Mouse (Mus musculus) hindlimb bud, embryonic 11.5 days (tissue): ENCODE measurements at regions not wholly inside any gene's neighbourhood (a gene's known extent, or its start where the extent isn't known, plus 50 kb on each side); places are given as distances from the start of the nearest gene placed in this dataset.
A peak's percentile ranks its signal among the peaks of the same experiment; 100 is the strongest.

Source experiments
- DNase-seq: peaks from one replicate; pipeline ENCODE4 v3.0.0-alpha.2; 2012; ENCODE audit warnings: low read depth, low spot score; ENCODE audit errors: extremely low spot score

DNA sequence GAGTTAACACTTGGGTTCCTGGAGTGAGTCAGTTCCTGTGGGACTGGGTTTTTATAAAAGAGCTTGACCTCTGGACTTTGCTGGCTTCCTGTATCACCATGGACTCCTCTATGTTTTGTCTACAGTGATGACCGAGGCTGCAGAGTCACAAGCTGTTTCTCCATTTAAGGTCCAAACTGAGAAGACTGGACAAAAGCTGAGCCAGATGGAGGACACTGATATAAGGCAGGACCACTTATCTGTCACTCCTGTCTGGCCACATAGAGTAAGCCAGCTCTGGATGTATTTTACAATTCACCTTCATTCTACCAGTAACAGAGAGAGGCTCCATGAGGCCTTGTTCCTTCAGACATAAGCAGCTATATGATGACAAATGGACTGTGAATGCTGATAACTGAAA is 202.7 kb downstream of the Pik3r1 start:
- no peak for DNase-seq

DNA sequence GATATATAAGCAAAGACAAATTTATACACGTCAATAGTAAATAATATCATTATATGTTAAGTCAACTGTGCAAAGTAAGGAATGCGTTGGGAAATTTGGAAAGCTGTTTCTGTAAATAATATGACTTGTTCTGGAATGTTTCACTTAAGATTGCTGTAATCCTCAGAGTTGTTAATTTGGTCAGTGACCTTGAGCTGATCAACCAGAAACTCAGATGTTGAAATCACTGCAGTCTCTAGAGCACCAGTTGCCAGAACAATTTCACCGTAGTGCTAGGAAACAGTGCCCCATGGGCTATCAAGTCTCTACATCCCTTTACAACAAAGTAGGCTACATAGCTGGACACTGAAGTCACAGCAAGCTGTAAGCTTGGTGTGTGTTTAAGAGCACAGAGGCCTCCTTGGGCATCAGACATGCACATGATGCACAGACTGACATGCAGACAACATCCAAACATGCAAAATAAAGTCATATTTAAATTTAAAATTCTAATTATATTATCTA is 212.6 kb downstream of the Pik3r1 start:
- no peak for DNase-seq

DNA sequence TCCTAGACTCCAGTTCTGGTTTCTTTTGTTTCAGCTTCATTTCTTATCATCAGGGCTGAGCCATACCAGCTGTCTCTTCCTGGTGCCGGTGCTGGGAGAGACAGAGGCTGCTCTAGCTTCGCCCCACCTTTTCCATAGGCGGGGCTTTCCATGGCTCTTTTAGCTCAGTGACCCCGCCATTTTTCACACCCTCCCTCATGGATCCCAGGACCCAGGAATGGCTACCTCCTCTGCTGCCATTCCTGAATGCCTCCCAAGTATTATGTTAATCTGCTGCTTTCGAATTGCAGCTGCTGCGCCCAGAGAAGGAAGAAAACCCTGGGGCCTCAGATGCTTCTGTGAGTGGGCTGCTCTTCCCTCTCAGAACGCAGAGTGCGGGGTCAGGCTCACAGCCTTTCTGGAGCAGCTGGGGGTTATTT is 214.9 kb downstream of the Pik3r1 start:
- DNase-seq = no peak

DNA sequence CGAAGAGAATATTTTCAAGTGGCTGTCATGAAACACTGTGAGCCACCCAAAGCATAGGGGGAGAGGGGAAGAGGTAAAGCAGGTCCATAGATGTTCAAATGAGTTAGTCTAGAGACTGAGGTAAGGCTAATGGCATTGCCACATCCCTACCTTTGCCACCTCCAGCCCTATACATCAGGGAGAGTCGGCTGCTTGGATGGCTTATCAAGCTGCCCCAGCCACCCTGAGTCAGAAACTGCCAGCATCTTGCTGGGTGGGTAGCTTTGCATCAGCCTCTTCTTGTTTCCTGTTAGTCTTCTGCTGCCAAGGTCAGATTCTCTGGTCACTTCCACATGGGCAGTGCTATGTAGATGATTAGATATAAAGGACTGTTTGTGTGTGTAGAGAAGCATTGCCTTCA is 215.6 kb downstream of the Pik3r1 start:
- no peak for DNase-seq

DNA sequence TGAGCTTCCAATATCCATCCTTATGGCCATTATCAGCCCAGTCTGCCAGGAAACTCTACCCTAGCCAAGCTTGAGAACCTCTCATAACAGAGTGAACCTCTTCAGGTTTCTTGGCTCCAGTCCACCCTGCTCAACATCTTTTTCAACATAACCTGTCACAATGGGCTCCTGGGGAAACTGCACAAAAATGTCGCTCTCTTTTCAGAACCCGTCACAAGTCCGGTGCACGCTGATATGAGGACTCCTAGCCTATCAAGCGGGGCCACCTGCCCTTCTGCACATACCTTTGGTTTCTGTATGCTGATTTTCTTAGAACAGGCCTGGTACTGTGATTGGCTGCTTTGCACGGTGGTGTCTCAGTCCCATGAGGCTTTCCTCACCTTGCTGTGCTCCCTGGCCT is 216.9 kb downstream of the Pik3r1 start:
- no peak for DNase-seq

DNA sequence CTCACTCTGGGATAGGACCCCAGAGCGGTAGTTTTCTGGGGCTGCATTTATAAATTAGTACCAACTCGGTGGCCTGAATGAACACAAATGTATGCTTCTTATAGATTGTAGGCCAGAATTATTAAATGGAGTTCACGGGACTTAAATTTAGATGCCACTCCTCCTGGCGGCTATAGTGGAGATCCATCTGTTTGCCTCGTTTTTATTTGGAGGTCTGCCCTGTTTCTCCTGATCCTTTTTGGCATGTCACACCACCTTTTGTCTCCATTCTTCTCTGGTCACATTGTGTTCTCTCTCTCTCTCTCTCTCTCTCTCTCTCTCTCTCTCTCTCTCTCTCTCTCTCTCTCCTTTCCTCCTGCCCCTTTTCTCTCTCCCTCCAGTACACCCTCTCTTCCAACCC is 217.5 kb downstream of the Pik3r1 start:
- no peak for DNase-seq

DNA sequence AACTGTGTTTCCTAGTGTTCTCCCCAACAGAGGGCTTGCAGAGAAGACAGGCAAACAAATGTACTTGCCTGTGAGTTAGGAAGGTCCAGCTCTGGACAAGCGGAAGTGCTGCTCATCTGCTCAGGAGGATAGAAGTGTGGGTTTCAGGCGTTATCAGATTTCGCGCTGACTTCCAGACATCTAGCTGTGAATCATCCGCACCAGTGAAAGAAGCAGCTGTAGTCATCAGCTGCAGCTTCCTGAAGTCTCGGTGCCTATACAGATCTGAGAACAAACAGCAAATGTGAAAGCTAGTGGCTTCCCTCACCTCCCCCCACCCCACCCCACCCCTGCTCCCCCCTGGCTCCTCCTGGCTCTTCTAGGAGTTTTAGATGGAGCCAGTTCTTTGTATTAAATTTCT is 220.1 kb downstream of the Pik3r1 start:
- no peak for DNase-seq

DNA sequence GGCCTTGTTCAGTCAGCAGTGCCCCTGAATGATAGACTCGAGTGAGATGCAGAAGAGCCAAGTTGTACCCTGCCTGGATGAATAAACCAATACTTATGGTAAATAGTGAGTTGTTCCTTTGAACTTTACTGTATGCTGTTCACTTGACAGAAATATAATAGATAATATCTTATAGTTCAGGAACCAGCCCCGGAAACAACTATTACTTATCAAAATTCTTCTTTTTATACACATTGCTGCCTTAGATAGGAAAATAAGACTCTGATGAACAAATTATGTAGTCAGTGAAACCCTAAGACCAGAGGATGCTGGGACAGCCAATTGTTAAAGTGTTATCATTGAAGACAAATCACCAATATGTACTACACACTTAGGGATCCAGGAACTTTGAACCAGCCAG is 220.7 kb downstream of the Pik3r1 start:
- no peak for DNase-seq

DNA sequence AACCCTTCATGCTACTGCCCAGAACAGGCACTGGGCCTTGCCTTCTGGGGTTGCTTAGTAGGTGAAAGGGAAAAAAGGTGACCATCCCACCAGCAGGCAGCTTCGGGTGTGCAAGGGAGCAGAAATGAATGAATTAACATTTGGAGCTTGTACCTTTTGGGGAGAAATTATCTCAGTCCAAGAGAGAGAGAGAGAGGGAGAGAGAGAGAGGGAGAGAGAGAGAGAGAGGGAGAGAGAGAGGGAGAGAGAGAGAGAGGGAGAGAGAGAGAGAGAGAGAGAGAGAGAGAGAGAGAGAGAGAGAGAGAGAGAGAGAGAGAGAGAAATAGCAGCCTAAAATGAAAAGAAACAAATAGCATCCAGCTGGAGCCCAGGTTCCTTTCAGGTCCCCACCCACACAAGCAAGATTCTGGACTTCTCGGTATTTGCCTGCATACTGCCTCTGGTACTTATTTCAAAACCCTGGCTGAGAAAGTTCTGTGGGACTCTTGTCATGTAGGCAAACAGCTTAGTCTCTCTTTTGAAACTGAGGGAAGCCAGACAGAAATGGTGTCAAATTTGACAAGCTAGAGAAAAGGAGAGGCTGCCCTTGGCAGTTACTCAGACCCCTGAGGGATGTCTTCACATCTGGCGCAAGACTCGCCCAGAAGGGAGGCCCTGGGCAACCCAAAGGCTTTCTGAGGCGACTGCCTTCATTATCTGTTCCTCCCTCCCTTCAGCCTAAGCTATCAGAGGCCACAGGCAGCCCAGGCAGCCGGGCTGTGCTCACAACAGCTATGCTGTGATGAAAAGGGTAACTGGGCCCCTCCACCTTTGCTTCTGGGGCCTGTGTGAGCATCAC is 222.5 kb downstream of the Pik3r1 start:
- DNase-seq = no peak

DNA sequence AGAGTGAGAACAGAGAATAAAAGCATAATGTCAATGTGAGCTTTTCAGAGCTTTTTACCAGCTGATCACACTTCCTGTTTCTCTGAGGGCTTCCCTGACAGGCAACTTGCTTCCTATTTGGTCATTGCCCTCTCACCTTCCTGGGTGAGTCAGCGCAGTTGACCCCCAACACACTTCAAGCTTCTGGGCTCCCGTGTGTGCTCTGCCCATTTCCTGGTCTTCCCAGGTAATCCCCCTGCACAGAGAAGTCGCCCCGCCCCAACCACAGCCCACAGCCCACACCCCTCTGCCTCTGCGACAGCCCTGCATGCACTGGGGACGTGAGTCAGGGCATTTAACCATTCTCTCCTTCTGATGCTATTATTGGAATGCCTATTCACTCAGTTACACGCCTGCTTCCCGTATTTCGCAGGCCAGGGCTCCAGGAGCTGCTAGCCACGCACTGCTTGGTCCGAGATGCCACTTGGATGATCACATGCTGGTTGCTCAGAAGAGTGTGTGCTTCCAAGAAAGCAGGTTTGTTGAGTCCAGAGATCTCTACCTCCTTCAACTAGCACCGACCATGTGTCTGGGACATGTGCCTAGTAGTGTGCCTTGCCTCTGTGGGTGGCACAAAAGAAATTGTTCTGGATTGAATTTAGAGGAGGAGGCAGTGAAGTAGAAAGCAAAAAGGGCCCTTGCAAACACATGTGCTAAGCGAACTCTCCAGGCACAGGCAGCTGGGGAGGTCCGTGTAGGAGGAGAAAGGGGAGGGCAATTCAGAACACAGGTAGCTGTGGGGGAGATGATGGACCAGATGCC is 227.4 kb downstream of the Pik3r1 start:
- DNase-seq = no peak

DNA sequence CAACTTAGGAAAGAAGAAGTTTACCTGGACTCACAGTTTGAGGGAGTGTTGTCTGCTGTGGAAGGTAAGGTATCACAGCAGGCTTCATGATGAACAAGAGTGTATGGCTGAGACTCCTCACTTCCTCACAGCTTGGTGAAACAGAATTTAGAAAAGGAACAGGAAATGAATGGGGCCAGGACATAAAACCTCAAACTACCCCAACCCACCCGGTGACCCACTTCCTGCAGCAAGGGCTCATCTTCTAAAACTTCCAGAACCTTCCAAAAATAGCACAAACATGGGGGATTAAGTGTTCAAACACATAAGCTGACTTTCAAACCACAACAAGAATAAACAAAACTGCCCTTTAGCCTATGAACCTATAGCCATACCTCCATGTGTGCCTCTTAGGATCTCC is 229.9 kb downstream of the Pik3r1 start:
- DNase-seq = no peak

DNA sequence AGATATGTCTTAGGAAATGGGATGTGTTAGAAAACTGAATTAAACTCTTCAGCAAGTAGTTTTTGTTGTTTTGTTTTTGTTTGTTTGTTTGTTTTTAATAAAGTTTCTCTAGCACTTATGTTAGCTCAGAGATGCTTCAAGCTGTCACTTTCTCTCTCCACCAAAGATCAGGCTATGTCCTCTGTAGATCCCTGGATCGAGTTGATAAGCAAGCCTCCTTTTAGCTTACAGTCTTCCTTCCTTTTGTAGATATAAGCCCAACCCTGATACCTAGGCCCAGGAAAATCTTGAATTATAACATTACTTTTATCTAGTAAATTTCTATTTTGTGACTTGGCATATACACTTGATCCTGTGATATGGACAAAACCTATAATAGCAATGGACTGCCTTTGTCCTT is 232.0 kb downstream of the Pik3r1 start:
- no peak for DNase-seq

DNA sequence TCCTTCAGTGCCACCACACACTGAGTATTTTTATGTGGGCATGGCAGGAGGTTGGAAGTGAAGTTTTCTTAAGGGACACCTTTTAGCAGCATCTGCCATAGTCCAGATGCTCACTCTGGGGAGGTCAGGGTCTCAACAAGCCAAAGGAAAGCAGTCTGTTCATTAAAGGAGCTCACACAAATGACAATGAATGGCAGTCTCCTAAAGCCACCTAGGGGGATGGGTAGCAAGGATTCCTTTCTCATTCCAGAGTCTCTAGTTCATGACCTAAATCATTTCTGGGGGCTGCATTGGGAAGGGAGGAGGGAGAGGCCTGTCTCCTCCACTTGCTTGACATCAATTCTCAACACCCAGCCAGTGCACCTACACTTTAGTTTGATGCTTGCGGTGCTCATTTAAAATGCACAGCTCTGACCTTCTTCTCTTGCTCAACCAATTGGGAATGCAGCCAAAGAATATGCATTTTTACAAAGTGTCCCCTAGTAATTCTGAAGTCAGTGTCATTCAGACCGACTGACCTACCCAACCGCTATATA is 232.6 kb downstream of the Pik3r1 start:
- no peak for DNase-seq

DNA sequence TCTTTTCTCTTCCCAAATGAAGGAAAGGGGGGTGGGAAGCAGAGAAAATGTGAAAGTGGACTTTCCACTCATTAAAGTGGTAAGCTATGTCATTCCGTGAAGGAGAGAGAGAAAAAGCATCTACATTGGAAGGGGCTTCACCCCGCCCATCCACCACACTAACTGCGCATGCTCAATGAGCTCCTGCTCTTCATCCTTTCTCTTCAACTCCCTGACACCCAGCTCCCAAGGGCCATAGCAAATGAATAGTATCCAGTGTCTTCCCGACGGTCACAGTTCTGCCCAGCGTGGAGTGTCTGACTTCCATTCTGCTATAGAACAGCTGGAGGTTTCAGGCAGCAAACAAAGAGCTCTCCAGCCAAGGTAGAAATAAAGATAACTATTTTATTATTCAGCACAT is 233.5 kb downstream of the Pik3r1 start:
- no peak for DNase-seq

DNA sequence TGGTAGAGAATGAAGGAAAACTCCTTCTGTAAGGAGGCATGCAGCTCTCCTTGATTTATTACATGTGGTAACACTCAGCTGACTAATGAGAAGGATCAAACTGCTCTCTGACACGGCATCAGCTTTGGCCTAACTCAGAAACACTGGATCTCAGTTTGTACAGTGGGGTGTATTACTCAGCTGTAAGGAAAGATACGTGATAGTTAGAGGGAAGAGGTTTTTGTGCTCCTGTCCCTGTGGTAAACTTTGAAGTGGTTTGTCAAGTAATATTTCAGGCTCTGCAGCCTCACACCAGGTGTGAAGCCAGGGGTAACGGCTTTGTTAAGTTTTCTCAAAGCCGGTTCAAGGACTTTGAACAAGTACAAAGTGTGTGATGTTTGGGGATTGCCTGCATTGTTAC is 235.1 kb downstream of the Pik3r1 start:
- peak; percentile 6 for DNase-seq

DNA sequence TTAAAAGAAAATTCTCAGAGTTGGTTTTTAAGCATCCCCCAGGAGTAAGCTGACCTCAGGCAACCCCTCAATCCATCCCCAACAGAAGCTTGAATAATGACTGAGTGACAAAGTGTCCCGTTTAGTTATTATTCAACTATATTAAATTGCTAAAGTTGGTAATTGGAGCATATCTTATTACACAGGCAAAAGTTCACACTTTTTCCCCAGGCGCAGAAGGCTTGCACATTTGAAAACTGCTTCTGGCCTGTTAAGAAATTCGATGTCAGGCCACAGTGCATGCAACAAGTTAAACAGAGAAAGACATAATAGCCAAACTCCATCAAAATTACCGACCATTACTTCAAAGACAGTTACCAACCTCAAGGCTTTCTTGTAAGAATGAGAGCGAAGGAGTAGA is 240.3 kb downstream of the Pik3r1 start:
- DNase-seq = no peak

DNA sequence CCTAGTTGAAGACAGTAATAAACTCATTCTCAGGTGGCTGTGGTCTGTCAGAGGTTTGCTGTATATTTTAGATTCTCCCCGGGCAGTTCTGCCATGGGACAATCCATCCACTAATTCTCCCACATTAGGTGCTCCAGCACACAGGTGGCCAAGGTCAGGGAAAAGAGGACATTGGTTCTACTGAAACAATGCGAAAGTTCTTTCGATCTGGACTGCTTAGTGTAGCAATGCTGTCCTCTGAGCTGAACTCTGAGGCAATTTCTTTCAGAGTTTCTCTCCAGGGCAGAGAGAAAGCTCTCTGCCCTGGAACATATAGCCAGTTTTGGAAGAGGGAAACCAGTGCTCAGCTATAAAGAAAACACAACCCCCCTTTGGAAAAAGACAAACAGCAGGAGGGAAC is 243.2 kb downstream of the Pik3r1 start:
- no peak for DNase-seq

DNA sequence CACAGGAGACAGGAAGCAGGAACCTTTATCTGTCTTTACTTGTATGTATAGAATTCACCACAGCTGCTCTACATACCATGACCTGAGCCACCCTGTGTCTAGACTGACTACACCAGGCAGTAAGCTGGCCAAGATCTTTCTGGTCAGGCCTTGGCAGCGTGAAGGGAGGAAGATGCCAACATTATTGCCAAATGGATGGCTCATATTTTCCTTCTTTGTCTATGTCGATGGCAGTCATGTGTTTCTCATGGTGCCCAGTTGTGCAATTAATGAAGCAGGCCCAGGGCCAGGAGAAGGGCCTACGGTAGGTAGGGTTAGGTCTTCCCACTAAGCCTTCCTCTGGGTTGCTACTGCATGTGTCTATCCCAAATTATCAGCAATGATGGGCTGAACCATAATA is 243.8 kb downstream of the Pik3r1 start:
- no peak for DNase-seq

DNA sequence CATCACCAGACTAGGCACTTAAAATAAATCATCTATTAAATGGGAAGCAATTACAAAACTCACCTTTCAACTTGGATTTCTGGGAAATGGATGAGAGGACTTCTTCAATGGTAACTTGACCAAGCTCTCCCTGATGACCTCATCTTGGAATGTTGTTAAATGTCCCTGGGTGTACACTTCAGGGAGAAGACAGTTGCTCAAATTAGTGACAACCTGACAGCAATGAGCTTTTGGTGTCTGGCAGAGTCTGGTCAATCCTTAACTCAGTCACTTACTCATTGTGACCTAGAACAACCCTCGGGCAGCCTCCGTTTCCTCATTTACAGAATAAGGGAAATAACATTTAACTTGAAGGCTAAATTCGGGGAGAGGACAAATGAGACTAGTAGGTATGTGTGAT is 244.5 kb downstream of the Pik3r1 start:
- no peak for DNase-seq

DNA sequence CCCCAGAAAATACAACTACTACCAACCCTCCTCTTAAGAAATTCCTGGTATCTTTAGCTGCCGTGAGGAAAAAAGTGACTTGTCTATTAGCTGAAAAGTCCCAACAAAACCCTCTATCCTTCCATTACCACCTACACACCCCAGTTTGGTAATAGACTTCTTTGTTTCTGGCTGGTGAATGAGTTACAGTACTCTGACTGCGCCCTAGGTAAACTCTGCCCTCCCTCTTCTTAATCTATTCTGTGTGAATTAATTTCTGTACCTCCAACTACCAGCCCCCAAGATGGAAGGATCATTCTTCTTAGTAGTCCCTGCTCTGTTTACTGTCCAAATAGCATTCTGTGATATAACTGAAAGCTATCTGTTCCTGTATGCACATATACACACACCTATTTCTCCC is 245.4 kb downstream of the Pik3r1 start:
- no peak for DNase-seq

DNA sequence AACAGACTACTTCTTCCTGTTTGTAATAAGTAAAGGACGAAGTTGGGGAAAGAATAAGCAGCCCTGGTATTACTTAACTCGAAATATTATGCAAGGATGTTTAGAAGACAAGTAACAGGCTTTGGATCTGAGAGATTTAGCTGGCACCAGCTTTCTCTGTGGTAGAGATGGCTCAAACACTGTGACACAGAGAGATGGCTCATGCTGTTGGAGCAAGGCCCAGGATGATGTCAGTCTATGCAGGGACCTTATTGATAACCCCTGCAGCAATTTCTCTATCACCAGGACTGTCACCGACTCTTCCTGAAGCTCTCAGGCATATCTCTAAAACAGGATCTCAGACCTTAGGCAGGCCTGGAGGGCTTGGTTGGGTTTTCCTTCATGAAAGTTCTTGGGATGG is 254.7 kb downstream of the Pik3r1 start:
- no peak for DNase-seq

DNA sequence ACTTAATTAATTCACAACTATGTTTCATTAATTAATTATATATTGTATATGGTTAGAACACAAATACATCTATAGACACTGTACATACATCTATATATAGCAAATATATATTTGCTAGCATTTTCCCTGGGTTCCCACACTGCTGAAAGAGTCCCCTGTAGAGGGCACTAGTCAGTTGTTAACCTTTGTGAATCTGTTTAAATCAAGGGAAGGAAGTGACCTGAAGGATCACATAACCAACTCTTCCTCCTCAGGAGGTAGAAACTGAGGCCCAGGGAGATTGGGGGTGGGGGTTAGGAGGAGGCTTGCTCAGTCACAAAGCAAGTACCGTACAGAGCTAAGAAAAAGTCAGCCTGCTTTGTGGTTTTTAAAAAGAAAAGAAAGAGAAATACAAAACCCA is 258.1 kb downstream of the Pik3r1 start:
- no peak for DNase-seq
